Mouse (Mus musculus): ENCODE measurements around the gene Pisd.

GRCm38 (mm10) chr5:32711485-32711884 lies 74.0 kb downstream of the Pisd start:
- TF ChIP-seq CTCF (IDR thresholded peaks at IDR 0.05; ENCODE audit: borderline replicate concordance, insufficient read depth, low read length) (no peak), POLR2A (IDR thresholded peaks at IDR 0.05; ENCODE audit: low read depth, low read length) (no peak)
